Mouse (Mus musculus) lung, embryonic 15.5 days (tissue): ENCODE measurements around the gene Adamts17. TPM values are rescaled to one million over a fixed set of nuclear protein-coding genes. Genes with fewer than 3 reads are reported as not detected.

Experiments used
- ATAC-seq: fragments of 200-750 bp; cut with Nextera tagmentation; 2 replicates; pipeline ENCODE4 v1.8.0; 2017; ENCODE audit warnings: moderate number of reproducible peaks, borderline replicate concordance; ENCODE audit not compliant: low FRiP score, low TSS enrichment; ENCODE audit errors: extremely low read depth
- H3K27ac ChIP-seq: fragments of 300-500 bp; sonication (generic); 2 replicates; pipeline ENCODE4 v1.5.1; 2015; ENCODE audit warnings: moderate library complexity, mild to moderate bottlenecking, inconsistent platforms
- H3K27me3 ChIP-seq: fragments of 300-500 bp; sonication (generic); 2 replicates; pipeline ENCODE4 v1.6.1; 2015; ENCODE audit warnings: inconsistent platforms
- H3K36me3 ChIP-seq: fragments of 300-500 bp; sonication (generic); 2 replicates; pipeline ENCODE4 v1.6.1; 2015; ENCODE audit warnings: inconsistent platforms
- H3K4me1 ChIP-seq: fragments of 300-500 bp; sonication (generic); 2 replicates; pipeline ENCODE4 v1.6.1; 2015; ENCODE audit warnings: inconsistent platforms
- H3K4me2 ChIP-seq: fragments of 300-500 bp; sonication (generic); 2 replicates; pipeline ENCODE4 v1.6.1; 2015; ENCODE audit warnings: inconsistent platforms, mild to moderate bottlenecking, moderate library complexity
- H3K4me3 ChIP-seq: fragments of 300-500 bp; sonication (generic); 2 replicates; pipeline ENCODE4 v1.5.1; 2015; ENCODE audit warnings: mild to moderate bottlenecking, inconsistent platforms
- H3K9ac ChIP-seq: fragments of 300-500 bp; sonication (generic); 2 replicates; pipeline ENCODE4 v1.6.1; 2015; ENCODE audit warnings: inconsistent platforms
- H3K9me3 ChIP-seq: fragments of 300-500 bp; sonication (generic); 2 replicates; pipeline ENCODE4 v1.6.1; 2016; ENCODE audit warnings: inconsistent platforms
- WGBS: fragments of 180-500 bp; shearing (Covaris S2); methylation state at CpG from one replicate; pipeline ENCODE4 v1.1.7; 2015; 5-methylcytosine and 5-hydroxymethylcytosine counted together
- polyA plus RNA-seq: library from polyadenylated mRNA; unstranded; fragments of >200 nt; fragmentation: Nextera tagmentation; extraction: Ambion mirVana; gene quantifications from 2 replicates; pipeline ENCODE4 v1.2.1, GENCODE M21; 2015

The Adamts17 gene
- polyA plus RNA-seq, 1 experiment from 2014 or later: 13.2 TPM

DNA sequence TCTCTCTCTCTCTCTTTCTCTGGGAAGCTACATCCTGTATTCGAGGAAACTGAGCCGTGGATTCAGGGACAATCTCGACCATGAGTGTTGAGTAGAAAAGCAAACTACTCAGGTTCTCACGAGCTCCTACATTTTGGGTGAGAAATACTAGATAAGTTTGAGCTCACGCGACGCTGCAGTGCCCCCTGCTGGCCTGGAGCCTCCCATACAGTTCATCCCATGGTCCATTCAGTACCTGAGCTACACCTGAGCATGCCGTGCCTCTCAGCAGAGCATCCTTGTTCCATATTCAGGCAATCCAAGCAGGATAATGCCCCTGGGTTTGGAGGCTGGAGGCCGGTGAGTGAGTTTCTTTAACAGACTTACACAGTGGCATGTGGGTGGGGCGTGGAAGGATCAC is 359.9 kb downstream of the Adamts17 start:
- Histone ChIP-seq H3K27ac (no peak overlapping the region), H3K36me3 (no peaks in the 10 kb centered on the region), H3K9me3 (no peaks in the 10 kb centered on the region), H3K27me3 (no peaks in the 10 kb centered on the region), H3K4me1 (no peaks in the 10 kb centered on the region), H3K9ac (no peak overlapping the region), H3K4me3 (no peak overlapping the region), H3K4me2 (no peak overlapping the region)
- no peak for ATAC-seq
- WGBS: 9% methylated on average over 10 of the region's 10 CpGs

Other genes starting within 250 kb of the Adamts17 start
- 15.4 and 15.8 TPM in 2 replicates for gene Asb7, start 150.1 kb upstream of the Adamts17 start, polyA plus RNA-seq
- gene Lins1, start 149.8 kb upstream of the Adamts17 start, polyA plus RNA-seq: 16.1 and 17.3 TPM in 2 replicates
- 5.5 and 5.6 TPM in 2 replicates for gene Cers3, start 96.2 kb upstream of the Adamts17 start, polyA plus RNA-seq